Mouse (Mus musculus) C2C12 (cell line): ENCODE data around the gene Ube2i. TPM values are rescaled to one million over a fixed set of nuclear protein-coding genes. Genes with fewer than 3 reads are reported as not detected.
A peak's percentile ranks its signal among the peaks of the same experiment; 100 is the strongest.

Source experiments
- H3K27me3 ChIP-seq: one replicate; pipeline ENCODE4 v1.6.1; 2011; ENCODE audit not compliant: control insufficient read depth, insufficient read depth, insufficient read length
- H3K36me3 ChIP-seq: one replicate; pipeline ENCODE4 v1.6.1; 2011; ENCODE audit not compliant: control insufficient read depth, insufficient read depth
- H3K4me3 ChIP-seq: one replicate; pipeline ENCODE4 v1.5.1; 2011; ENCODE audit warnings: mild to moderate bottlenecking, control low read depth; ENCODE audit not compliant: poor library complexity, insufficient read depth, severe bottlenecking
- H3K79me2 ChIP-seq: one replicate; pipeline ENCODE4 v1.6.1; 2011; ENCODE audit not compliant: control insufficient read depth, insufficient read depth
- H3K79me3 ChIP-seq: one replicate; pipeline ENCODE4 v1.6.1; 2011; ENCODE audit warnings: low read depth, control low read depth
- H3ac ChIP-seq: one replicate; pipeline ENCODE3; 2011; ENCODE audit warnings: low read depth; ENCODE audit not compliant: control insufficient read depth, insufficient read length
- CEBPB ChIP-seq: IDR thresholded peaks from one replicate; pipeline ENCODE4 v1.6.1; 2011; ENCODE audit warnings: low read depth, mild to moderate bottlenecking, control low read depth, moderate library complexity
- CTCF ChIP-seq: IDR thresholded peaks from one replicate; pipeline ENCODE4 v1.5.1; 2011; ENCODE audit not compliant: control insufficient read depth, insufficient read depth, insufficient read length
- FOSL1 ChIP-seq: IDR thresholded peaks from one replicate; pipeline ENCODE4 v1.8.0; 2011; ENCODE audit warnings: mild to moderate bottlenecking, low read length; ENCODE audit not compliant: poor library complexity, insufficient read depth, severe bottlenecking
- MAX ChIP-seq: IDR thresholded peaks from one replicate; pipeline ENCODE4 v1.6.1; 2011; ENCODE audit warnings: mild to moderate bottlenecking, control low read depth
- MYOD1 ChIP-seq: IDR thresholded peaks from one replicate; pipeline ENCODE4 v1.6.1; 2011; ENCODE audit warnings: low read depth; ENCODE audit not compliant: control insufficient read depth, insufficient read length
- MYOG ChIP-seq: IDR thresholded peaks from one replicate; pipeline ENCODE4 v1.6.1; 2011; ENCODE audit not compliant: control insufficient read depth, insufficient read length; ENCODE audit errors: extremely low read depth
- USF1 ChIP-seq: IDR thresholded peaks from one replicate; pipeline ENCODE4 v1.6.1; 2011; ENCODE audit warnings: low read depth, mild to moderate bottlenecking, control low read depth, moderate library complexity
- polyA plus RNA-seq: library from polyadenylated mRNA; unstranded; fragments of >200 nt; fragmentation: generic; extraction: Trizol; gene quantifications from one replicate; pipeline ENCODE4 v1.2.1, GENCODE M21; 2012; ENCODE audit warnings: missing spikeins

Gene Ube2i
- polyA plus RNA-seq, 1 experiment: 405 TPM

DNA sequence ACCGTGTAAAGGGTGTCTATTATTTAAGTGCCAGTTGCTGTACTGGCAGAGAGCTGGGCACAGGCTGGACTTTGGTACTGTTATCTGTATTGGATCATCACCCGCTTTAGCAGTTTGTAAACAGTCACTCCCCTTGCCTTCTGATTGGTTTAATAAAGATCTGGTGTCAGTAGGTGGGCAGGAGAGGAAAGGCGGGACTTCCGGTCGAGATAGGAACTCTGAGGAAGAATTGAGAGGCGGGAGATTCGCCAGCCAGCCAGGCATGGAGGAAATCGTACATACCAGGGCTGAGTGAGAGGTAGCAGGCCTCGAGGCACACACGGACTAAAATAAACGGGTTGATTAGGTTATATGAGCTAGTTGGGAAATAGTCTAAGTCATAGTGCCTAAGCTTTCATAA lies 7.7 kb upstream of the Ube2i start:
- Histone ChIP-seq H3K79me3 (no peaks in the 10 kb centered on the region), H3K79me2 (no peaks in the 10 kb centered on the region), H3ac (no peak overlapping the region), H3K4me3 (no peak overlapping the region), H3K36me3 (no peaks in the 10 kb centered on the region), H3K27me3 (peaks cover 14% of the 10 kb centered on the region)
- TF ChIP-seq FOSL1: no peak

GRCm38 (mm10) chr17:25275833-25276232 lies 1.4 kb upstream of the Ube2i start:
- TF ChIP-seq CEBPB (no peak), MYOD1 (no peak), MYOG (no peak), USF1 (no peak), CTCF (no peak), FOSL1 (no peak), MAX (no peak)
- peaks cover 24% of the 10 kb centered on the region for H3K79me2 ChIP-seq
- peaks cover 23% of the 10 kb centered on the region for H3K79me3 ChIP-seq
- peaks cover 23% of the 10 kb centered on the region for H3K27me3 ChIP-seq
- H3K36me3 ChIP-seq: peaks cover 9% of the 10 kb centered on the region
- H3ac ChIP-seq: no peak overlapping the region
- H3K4me3 ChIP-seq: no peak overlapping the region

GRCm38 (mm10) chr17:25273706-25274501 lies 518 bp downstream of the Ube2i start:
- Histone ChIP-seq H3K4me3 (peak overlapping the region; percentile 99), H3K79me3 (peaks cover 42% of the 10 kb centered on the region), H3K36me3 (peaks cover 28% of the 10 kb centered on the region), H3K27me3 (peaks cover 16% of the 10 kb centered on the region), H3K79me2 (peaks cover 43% of the 10 kb centered on the region), H3ac (peak overlapping the region; percentile 98)
- no peak for TF ChIP-seq CTCF
- TF ChIP-seq FOSL1: no peak
- peak; percentile 76 for TF ChIP-seq MAX
- TF ChIP-seq MYOG: no peak
- no peak for TF ChIP-seq CEBPB
- peak; percentile 59 for TF ChIP-seq USF1
- TF ChIP-seq MYOD1: no peak

DNA sequence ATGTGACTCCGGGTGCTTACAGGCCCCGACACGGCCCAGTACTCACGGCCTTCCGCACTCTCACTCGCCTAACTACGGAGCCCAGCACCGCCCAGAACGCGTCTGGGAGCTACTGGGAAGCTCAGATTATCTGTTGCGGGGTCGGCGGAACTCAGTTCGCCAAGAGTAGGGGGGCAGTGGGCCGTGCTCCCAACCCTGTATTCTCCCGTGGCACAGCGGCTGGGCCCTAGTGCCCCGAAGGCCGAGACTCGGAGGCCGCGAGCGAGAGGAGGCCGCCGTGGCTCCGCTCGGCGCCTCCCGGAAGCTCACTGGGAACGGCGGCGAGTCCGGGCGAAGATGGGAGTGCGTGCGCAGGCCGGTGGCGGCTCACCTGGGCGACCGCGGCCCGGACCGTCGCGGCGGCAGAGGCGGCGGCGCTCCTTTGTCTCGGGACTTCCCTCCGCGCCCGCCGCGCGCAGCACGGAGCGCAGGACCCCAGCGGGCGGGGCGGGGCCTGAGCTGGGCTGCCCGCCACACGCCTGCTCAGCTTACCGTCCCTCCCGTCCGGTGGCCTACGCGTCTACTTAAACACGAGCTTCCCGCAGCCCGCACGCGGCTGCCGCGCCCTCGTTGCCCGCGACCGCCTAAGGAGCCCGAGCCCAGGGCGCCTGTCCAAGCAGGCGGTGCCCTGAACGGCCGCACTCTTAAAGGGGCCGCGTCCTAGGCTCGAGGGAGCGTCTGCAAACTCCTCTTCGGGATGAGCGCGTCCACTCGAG lies 1.3 kb downstream of the Ube2i start:
- peaks cover 50% of the 10 kb centered on the region for H3K79me3 ChIP-seq
- peak overlapping the region; percentile 98 for H3ac ChIP-seq
- TF ChIP-seq MAX (peak; percentile 96), FOSL1 (no peak), CEBPB (no peak), CTCF (no peak), USF1 (no peak), MYOD1 (no peak)
- peaks cover 36% of the 10 kb centered on the region for H3K36me3 ChIP-seq
- H3K79me2 ChIP-seq: peaks cover 51% of the 10 kb centered on the region
- peak overlapping the region; percentile 99 for H3K4me3 ChIP-seq
- H3K27me3 ChIP-seq: peaks cover 16% of the 10 kb centered on the region

- Histone ChIP-seq H3K79me3 (peaks cover 58% of the 10 kb centered on the region), H3K36me3 (peaks cover 44% of the 10 kb centered on the region), H3K79me2 (peaks cover 59% of the 10 kb centered on the region), H3ac (peak overlapping the region; percentile 98), H3K4me3 (peak overlapping the region; percentile 99), H3K27me3 (peaks cover 9% of the 10 kb centered on the region)
- no peak for TF ChIP-seq CTCF
Observed at GRCm38 (mm10) chr17:25272326-25272725, 2.1 kb downstream of the Ube2i start.
